Mouse (Mus musculus) limb, embryonic 13.5 days (tissue): ENCODE results near the gene Tekt2. TPM values are rescaled to one million over a fixed set of nuclear protein-coding genes. Genes with fewer than 3 reads are reported as not detected.

Experiments
- ATAC-seq: fragments of 200-750 bp; cut with Nextera tagmentation; 2 replicates; pipeline ENCODE4 v1.8.0; 2017; ENCODE audit warnings: low read depth, moderate number of reproducible peaks, moderate TSS enrichment; ENCODE audit not compliant: low FRiP score
- H3K27ac ChIP-seq: fragments of 300-500 bp; sonication (generic); 2 replicates; pipeline ENCODE4 v1.5.1; 2015; ENCODE audit warnings: inconsistent platforms, mild to moderate bottlenecking, moderate library complexity
- H3K27me3 ChIP-seq: fragments of 300-500 bp; sonication (generic); 2 replicates; pipeline ENCODE4 v1.6.1; 2015; ENCODE audit warnings: mild to moderate bottlenecking, inconsistent platforms
- H3K36me3 ChIP-seq: fragments of 300-500 bp; sonication (generic); 2 replicates; pipeline ENCODE4 v1.6.1; 2015; ENCODE audit warnings: inconsistent platforms, mild to moderate bottlenecking, moderate library complexity
- H3K4me1 ChIP-seq: fragments of 300-500 bp; sonication (generic); 2 replicates; pipeline ENCODE4 v1.6.1; 2015; ENCODE audit warnings: inconsistent platforms
- H3K4me2 ChIP-seq: fragments of 300-500 bp; sonication (generic); replicated peaks from 2 replicates; pipeline ENCODE4 v1.6.1; 2015; ENCODE audit warnings: inconsistent platforms, mild to moderate bottlenecking, moderate library complexity
- H3K4me3 ChIP-seq: fragments of 300-500 bp; sonication (generic); 2 replicates; pipeline ENCODE4 v1.5.1; 2015; ENCODE audit warnings: moderate library complexity, mild to moderate bottlenecking, inconsistent platforms
- H3K9ac ChIP-seq: fragments of 300-500 bp; sonication (generic); 2 replicates; pipeline ENCODE4 v1.6.1; 2015; ENCODE audit warnings: mild to moderate bottlenecking, inconsistent platforms
- H3K9me3 ChIP-seq: fragments of 300-500 bp; sonication (generic); 2 replicates; pipeline ENCODE4 v1.6.1; 2016; ENCODE audit warnings: inconsistent platforms
- WGBS: fragments of 180-500 bp; shearing (Covaris S2); methylation state at CpG from one replicate; pipeline ENCODE4 v1.1.7; 2015; 5-methylcytosine and 5-hydroxymethylcytosine counted together
- polyA plus RNA-seq: library from polyadenylated mRNA; unstranded; fragments of >200 nt; fragmentation: Nextera tagmentation; extraction: Ambion mirVana; gene quantifications from 2 replicates; pipeline ENCODE4 v1.2.1, GENCODE M21; 2015

The Tekt2 gene
- polyA plus RNA-seq, result 23.6 TPM in 2 replicates

GRCm38 (mm10) chr4:126325281-126325861 is at the start of gene Tekt2:
Tekt2 (minus strand) TSS chr4:126325688.
- Histone ChIP-seq H3K27me3 (peaks cover 18% of the 10 kb centered on the region; the same call in 1 of the 2 replicates), H3K4me3 (peak within 1 kb of the TSS; percentile 32), H3K4me1 (peaks cover 30% of the 10 kb centered on the region), H3K4me2 (peak within 1 kb of the TSS; percentile 65), H3K27ac (peak within 1 kb of the TSS; percentile 73), H3K9me3 (no peaks in the 10 kb centered on the region), H3K36me3 (no peaks in the 10 kb centered on the region; the same call in 1 of the 2 replicates), H3K9ac (peak within 1 kb of the TSS; percentile 57)
- 5% methylated on average over 23 of the region's 23 CpGs for WGBS
- ATAC-seq, result peak; percentile 37; the same call in 1 of the 2 replicates

GRCm38 (mm10) chr4:126371497-126371896 is 46.0 kb upstream of the Tekt2 start:
- ATAC-seq, result no peak
- no peak overlapping the region for H3K9ac ChIP-seq
- H3K27me3 ChIP-seq, result no peaks in the 10 kb centered on the region
- H3K4me2 ChIP-seq, result no peak overlapping the region
- H3K9me3 ChIP-seq, result no peaks in the 10 kb centered on the region
- WGBS, result 78% methylated on average over 9 of the region's 9 CpGs
- no peak overlapping the region for H3K27ac ChIP-seq
- H3K4me3 ChIP-seq, result no peak overlapping the region
- H3K36me3 ChIP-seq, result peaks cover 36% of the 10 kb centered on the region
- no peaks in the 10 kb centered on the region for H3K4me1 ChIP-seq

GRCm38 (mm10) chr4:126360069-126360468 is 34.6 kb upstream of the Tekt2 start:
- Histone ChIP-seq H3K27me3 (no peaks in the 10 kb centered on the region), H3K4me3 (no peak overlapping the region), H3K9ac (no peak overlapping the region), H3K4me1 (no peaks in the 10 kb centered on the region), H3K4me2 (no peak overlapping the region), H3K27ac (no peak overlapping the region), H3K36me3 (peaks cover 62% of the 10 kb centered on the region), H3K9me3 (no peaks in the 10 kb centered on the region; the same call in 1 of the 2 replicates)
- no peak for ATAC-seq
- 96% methylated on average over 1 of the region's 1 CpGs for WGBS

- H3K4me3 ChIP-seq, result no peak overlapping the region
- H3K36me3 ChIP-seq, result peaks cover 25% of the 10 kb centered on the region
- no peak for ATAC-seq
- H3K4me2 ChIP-seq, result no peak overlapping the region
- no peak overlapping the region for H3K27ac ChIP-seq
- H3K4me1 ChIP-seq, result peaks cover 3% of the 10 kb centered on the region; the same call in 1 of the 2 replicates
- no peaks in the 10 kb centered on the region for H3K27me3 ChIP-seq
- WGBS, result 76% methylated on average over 4 of the region's 4 CpGs
- no peaks in the 10 kb centered on the region for H3K9me3 ChIP-seq
- no peak overlapping the region for H3K9ac ChIP-seq
Measured at GRCm38 (mm10) chr4:126343451-126343850, 18.0 kb upstream of the Tekt2 start.

GRCm38 (mm10) chr4:126339461-126339860 is 14.0 kb upstream of the Tekt2 start:
- Histone ChIP-seq H3K9me3 (no peaks in the 10 kb centered on the region), H3K9ac (no peak overlapping the region), H3K27ac (no peak overlapping the region), H3K4me3 (no peak overlapping the region), H3K4me2 (no peak overlapping the region), H3K36me3 (peaks cover 2% of the 10 kb centered on the region), H3K4me1 (peaks cover 9% of the 10 kb centered on the region), H3K27me3 (no peaks in the 10 kb centered on the region)
- WGBS, result 55% methylated on average over 4 of the region's 4 CpGs
- no peak for ATAC-seq

GRCm38 (mm10) chr4:126332358-126332757 is 6.9 kb upstream of the Tekt2 start:
- ATAC-seq, result no peak
- Histone ChIP-seq H3K27ac (no peak overlapping the region), H3K4me3 (no peak overlapping the region), H3K9ac (no peak overlapping the region), H3K4me2 (no peak overlapping the region), H3K4me1 (peaks cover 8% of the 10 kb centered on the region), H3K36me3 (peaks cover 4% of the 10 kb centered on the region), H3K27me3 (no peaks in the 10 kb centered on the region), H3K9me3 (no peaks in the 10 kb centered on the region)
- 46% methylated on average over 3 of the region's 3 CpGs for WGBS

GRCm38 (mm10) chr4:126331751-126332150 is 6.3 kb upstream of the Tekt2 start:
- Histone ChIP-seq H3K4me1 (peaks cover 8% of the 10 kb centered on the region), H3K9me3 (no peaks in the 10 kb centered on the region), H3K27ac (no peak overlapping the region), H3K36me3 (peaks cover 4% of the 10 kb centered on the region), H3K27me3 (no peaks in the 10 kb centered on the region), H3K9ac (no peak overlapping the region), H3K4me2 (no peak overlapping the region), H3K4me3 (no peak overlapping the region)
- WGBS, result 68% methylated on average over 1 of the region's 1 CpGs
- no peak for ATAC-seq

GRCm38 (mm10) chr4:126330295-126330694 is 4.8 kb upstream of the Tekt2 start:
- H3K36me3 ChIP-seq, result peaks cover 4% of the 10 kb centered on the region
- peaks cover 15% of the 10 kb centered on the region for H3K4me1 ChIP-seq
- H3K27me3 ChIP-seq, result 0 out of 2 replicates have a peak, but pooled peaks cover under 1% of the 10 kb centered on the region
- no peak overlapping the region for H3K9ac ChIP-seq
- H3K27ac ChIP-seq, result no peak overlapping the region
- no peaks in the 10 kb centered on the region for H3K9me3 ChIP-seq
- WGBS, result 86% methylated on average over 4 of the region's 4 CpGs
- no peak for ATAC-seq
- H3K4me3 ChIP-seq, result no peak overlapping the region
- H3K4me2 ChIP-seq, result no peak overlapping the region

GRCm38 (mm10) chr4:126326036-126326435 is 548 bp upstream of the Tekt2 start:
- ATAC-seq, result no peak
- Histone ChIP-seq H3K36me3 (no peaks in the 10 kb centered on the region; the same call in 1 of the 2 replicates), H3K4me2 (no peak overlapping the region), H3K27ac (no peak overlapping the region), H3K9ac (no peak overlapping the region), H3K27me3 (peaks cover 18% of the 10 kb centered on the region; the same call in 1 of the 2 replicates), H3K4me1 (peaks cover 24% of the 10 kb centered on the region), H3K4me3 (no peak overlapping the region), H3K9me3 (no peaks in the 10 kb centered on the region)
- WGBS, result 13% methylated on average over 6 of the region's 6 CpGs

GRCm38 (mm10) chr4:126324861-126325260 is 627 bp downstream of the Tekt2 start:
- Histone ChIP-seq H3K4me1 (peaks cover 35% of the 10 kb centered on the region), H3K27ac (peak overlapping the region; percentile 73)

GRCm38 (mm10) chr4:126322646-126323045 is 2.8 kb downstream of the Tekt2 start:
- no peaks in the 10 kb centered on the region for H3K9me3 ChIP-seq
- no peak overlapping the region for H3K4me2 ChIP-seq
- H3K36me3 ChIP-seq, result peaks cover 19% of the 10 kb centered on the region
- no peak overlapping the region for H3K4me3 ChIP-seq
- H3K4me1 ChIP-seq, result peaks cover 38% of the 10 kb centered on the region
- 94% methylated on average over 13 of the region's 13 CpGs for WGBS
- no peak for ATAC-seq
- H3K27ac ChIP-seq, result no peak overlapping the region
- peaks cover 18% of the 10 kb centered on the region; the same call in 1 of the 2 replicates for H3K27me3 ChIP-seq
- no peak overlapping the region for H3K9ac ChIP-seq

More at GRCm38 (mm10) chr4:126324861-126325260, 627 bp downstream of the Tekt2 start:
- Histone ChIP-seq H3K4me2 (peak overlapping the region; percentile 65), H3K9me3 (no peaks in the 10 kb centered on the region), H3K9ac (peak overlapping the region; percentile 57), H3K27me3 (peaks cover 18% of the 10 kb centered on the region; the same call in 1 of the 2 replicates), H3K4me3 (peak overlapping the region; percentile 32), H3K36me3 (no peaks in the 10 kb centered on the region; the same call in 1 of the 2 replicates)
- peak; percentile 30; the same call in 1 of the 2 replicates for ATAC-seq
- WGBS, result 23% methylated on average over 13 of the region's 13 CpGs

GRCm38 (mm10) chr4:126321854-126322511 is 3.5 kb downstream of the Tekt2 start:
- H3K27ac ChIP-seq, result no peak overlapping the region
- H3K4me2 ChIP-seq, result peak overlapping the region; percentile 84
- ATAC-seq, result no peak; the same call in 1 of the 2 replicates
- peaks cover 18% of the 10 kb centered on the region; the same call in 1 of the 2 replicates for H3K27me3 ChIP-seq
- H3K9me3 ChIP-seq, result no peaks in the 10 kb centered on the region
- 51% methylated on average over 28 of the region's 28 CpGs for WGBS
- H3K36me3 ChIP-seq, result peaks cover 26% of the 10 kb centered on the region
- H3K9ac ChIP-seq, result peak overlapping the region; percentile 40; the same call in 1 of the 2 replicates
- peak overlapping the region; percentile 75 for H3K4me3 ChIP-seq
- peaks cover 38% of the 10 kb centered on the region for H3K4me1 ChIP-seq
